Mouse (Mus musculus): ENCODE measurements at regions not wholly inside any gene's neighbourhood (a gene's known extent, or its start where the extent isn't known, plus 50 kb on each side); places are given as distances from the start of the nearest gene placed in this dataset.

DNA sequence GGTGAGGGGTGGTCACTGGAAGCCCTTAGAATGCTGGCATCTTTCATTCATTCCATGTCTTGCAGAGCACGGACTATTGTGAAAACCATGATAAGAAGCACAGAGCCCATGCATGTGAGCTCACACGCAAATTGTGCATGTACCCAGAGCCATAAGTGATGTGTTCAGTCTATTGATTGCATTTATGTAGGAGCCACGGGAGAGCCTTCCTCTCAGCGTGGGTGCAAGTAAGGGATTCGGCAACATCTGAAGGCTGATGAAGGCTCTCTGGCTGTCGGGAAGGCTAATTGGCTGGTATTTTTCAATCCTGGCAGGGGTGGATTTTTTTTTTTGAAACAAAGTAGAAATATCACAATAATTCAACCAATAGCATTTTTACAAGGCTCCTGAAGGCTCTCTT is 150.5 kb downstream of the Sox11 start:
- Histone ChIP-seq H3K27ac (ENCODE audit: insufficient read depth, low read depth) (no peak overlapping the region), H3K4me1 (ENCODE audit: control insufficient read depth in 1 of 2, insufficient read depth in 2 of 2) (no peaks in the 10 kb centered on the region), H3K9ac (ENCODE audit: insufficient read depth, low read depth) (no peak overlapping the region), H3K79me2 (replicated peaks; ENCODE audit: control insufficient read depth, extremely low read depth, insufficient read depth, poor library complexity, severe bottlenecking) (no peaks in the 10 kb centered on the region), H3K9me3 (replicated peaks; ENCODE audit: low read length) (peaks cover 64% of the 10 kb centered on the region), H3K4me3 (replicated peaks in 1 of 3; ENCODE audit: low read depth in 2 of 3, low read length in 2 of 3, poor library complexity in 1 of 3) (no peak overlapping the region), H3K4me2 (ENCODE audit: insufficient read depth, low read depth, poor library complexity, severe bottlenecking) (no peak overlapping the region), H3K27me3 (replicated peaks) (no peaks in the 10 kb centered on the region), H3K36me3 (replicated peaks in 1 of 2; ENCODE audit: control insufficient read depth in 1 of 2, insufficient read depth in 1 of 2, low read length in 1 of 2) (no peaks in the 10 kb centered on the region)
- in situ Hi-C loops (cut with MboI; ENCODE audit: low pct_ligation_motif_present, low pct_unique_long_range_greater_than_20kb, low sequenced_read_pairs) (no loop called here), dilution Hi-C loops (cut with MboI; ENCODE audit: extremely low pct_ligation_motif_present, extremely low pct_unique_long_range_greater_than_20kb, low sequenced_read_pairs) (no loop called here)
- no peak for DNase-seq (ENCODE audit: extremely low read depth)
- TF ChIP-seq MXI1 (IDR thresholded peaks at IDR 0.05; ENCODE audit: low read depth, low read length) (no peak), IRF4 (IDR thresholded peaks at IDR 0.05; ENCODE audit: low read depth, low read length) (no peak), RAD21 (IDR thresholded peaks at IDR 0.05; ENCODE audit: low read depth, low read length) (no peak), UBTF (IDR thresholded peaks at IDR 0.05; ENCODE audit: low read depth, low read length) (no peak), CHD1 (IDR thresholded peaks at IDR 0.05; ENCODE audit: low read depth, low read length) (no peak), SIN3A (IDR thresholded peaks at IDR 0.05; ENCODE audit: low read length) (no peak), ETS1 (conservative IDR thresholded peaks at IDR 0.05; ENCODE audit: low read depth, low read length) (no peak), ZC3H11A (IDR thresholded peaks at IDR 0.05; ENCODE audit: low read depth, low read length) (no peak), NRF1 (IDR thresholded peaks at IDR 0.05; ENCODE audit: low read depth, low read length) (no peak), JUN (IDR thresholded peaks at IDR 0.05; ENCODE audit: insufficient read depth, low read depth, low read length) (no peak), CHD2 (IDR thresholded peaks at IDR 0.05; ENCODE audit: low read length) (no peak), MEF2A (IDR thresholded peaks at IDR 0.05; ENCODE audit: borderline replicate concordance, low read depth, low read length) (no peak), KAT2A (IDR thresholded peaks at IDR 0.05; ENCODE audit: insufficient replicate concordance, low read length) (no peak), TCF12 (IDR thresholded peaks at IDR 0.05; ENCODE audit: low read depth, low read length) (no peak), RCOR1 (conservative IDR thresholded peaks at IDR 0.05; ENCODE audit: low read depth, low read length) (no peak), MYC (IDR thresholded peaks at IDR 0.05; ENCODE audit: low read depth, low read length) (no peak)

DNA sequence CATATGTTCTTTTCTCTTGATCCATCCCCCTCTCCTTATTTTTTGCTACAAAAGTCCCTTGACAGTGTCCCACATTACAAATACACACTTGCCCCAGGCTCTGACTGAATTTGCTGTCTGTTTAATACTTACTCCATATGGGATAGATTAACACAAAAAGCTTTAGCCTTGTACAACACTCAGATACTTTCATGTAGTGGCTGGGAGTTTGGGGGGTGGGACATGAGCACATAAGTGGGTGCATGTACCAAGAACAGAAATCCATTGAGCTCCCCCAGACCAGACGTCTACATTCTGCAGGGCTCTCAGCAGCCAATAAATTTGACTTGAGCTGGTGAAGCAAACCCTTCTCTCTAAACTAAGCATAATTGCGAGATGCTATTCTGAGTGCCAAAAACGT is 154.9 kb downstream of the Sox11 start:
- peaks cover 80% of the 10 kb centered on the region for H3K9me3 ChIP-seq (replicated peaks; ENCODE audit: low read length)
- no peaks in the 10 kb centered on the region for H3K27me3 ChIP-seq (replicated peaks)
- TF ChIP-seq POLR2A (IDR thresholded peaks at IDR 0.05; ENCODE audit: low read depth, low read length) (no peak), CHD2 (IDR thresholded peaks at IDR 0.05; ENCODE audit: low read length) (no peak), MYC (IDR thresholded peaks at IDR 0.05; ENCODE audit: low read depth, low read length) (no peak), IRF4 (IDR thresholded peaks at IDR 0.05; ENCODE audit: low read depth, low read length) (no peak), BHLHE40 (IDR thresholded peaks at IDR 0.05; ENCODE audit: low read depth, low read length) (no peak), POLR2AphosphoS2 (IDR thresholded peaks at IDR 0.05; ENCODE audit: low read depth, low read length) (no peak), GABPA (IDR thresholded peaks at IDR 0.05; ENCODE audit: insufficient replicate concordance, low read depth, low read length) (no peak), JUND (conservative IDR thresholded peaks at IDR 0.05; ENCODE audit: low read depth, low read length) (no peak), HCFC1 (IDR thresholded peaks at IDR 0.05; ENCODE audit: low read depth, low read length) (no peak), E2F4 (IDR thresholded peaks at IDR 0.05; ENCODE audit: insufficient replicate concordance, low read depth, low read length) (no peak), ETS1 (conservative IDR thresholded peaks at IDR 0.05; ENCODE audit: low read depth, low read length) (no peak), KAT2A (IDR thresholded peaks at IDR 0.05; ENCODE audit: insufficient replicate concordance, low read length) (no peak), SIN3A (IDR thresholded peaks at IDR 0.05; ENCODE audit: low read length) (no peak), ZNF384 (IDR thresholded peaks at IDR 0.05; ENCODE audit: low read depth, low read length) (no peak), MAFK (IDR thresholded peaks at IDR 0.05; ENCODE audit: insufficient replicate concordance, low read length) (no peak), MXI1 (IDR thresholded peaks at IDR 0.05; ENCODE audit: low read depth, low read length) (no peak), TBP (conservative IDR thresholded peaks at IDR 0.05; ENCODE audit: low read depth, low read length) (no peak), TCF12 (IDR thresholded peaks at IDR 0.05; ENCODE audit: low read depth, low read length) (no peak)
- no peak overlapping the region for H3K27ac ChIP-seq (ENCODE audit: insufficient read depth, low read depth)
- no peak overlapping the region for H3K4me3 ChIP-seq (replicated peaks in 1 of 3; ENCODE audit: low read depth in 2 of 3, low read length in 2 of 3, poor library complexity in 1 of 3)
- H3K36me3 ChIP-seq (replicated peaks in 1 of 2; ENCODE audit: control insufficient read depth in 1 of 2, insufficient read depth in 1 of 2, low read length in 1 of 2): no peaks in the 10 kb centered on the region
- H3K4me2 ChIP-seq (ENCODE audit: insufficient read depth, low read depth, poor library complexity, severe bottlenecking): no peak overlapping the region
- no peaks in the 10 kb centered on the region for H3K4me1 ChIP-seq (ENCODE audit: control insufficient read depth in 1 of 2, insufficient read depth in 2 of 2)
- no peak overlapping the region for H3K9ac ChIP-seq (ENCODE audit: insufficient read depth, low read depth)
- no peaks in the 10 kb centered on the region for H3K79me2 ChIP-seq (replicated peaks; ENCODE audit: control insufficient read depth, extremely low read depth, insufficient read depth, poor library complexity, severe bottlenecking)
- DNase-seq (ENCODE audit: extremely low read depth): no peak
- dilution Hi-C loops (cut with MboI; ENCODE audit: extremely low pct_ligation_motif_present, extremely low pct_unique_long_range_greater_than_20kb, low sequenced_read_pairs): no loop called here
- in situ Hi-C loops (cut with MboI; ENCODE audit: low pct_ligation_motif_present, low pct_unique_long_range_greater_than_20kb, low sequenced_read_pairs): no loop called here
